Mouse (Mus musculus): ENCODE data around the gene Ntng1. TPM values are rescaled to one million over a fixed set of nuclear protein-coding genes. Genes with fewer than 3 reads are reported as not detected.

Ntng1 gene
- polyA plus RNA-seq, 1 experiment: 0.05 TPM

DNA sequence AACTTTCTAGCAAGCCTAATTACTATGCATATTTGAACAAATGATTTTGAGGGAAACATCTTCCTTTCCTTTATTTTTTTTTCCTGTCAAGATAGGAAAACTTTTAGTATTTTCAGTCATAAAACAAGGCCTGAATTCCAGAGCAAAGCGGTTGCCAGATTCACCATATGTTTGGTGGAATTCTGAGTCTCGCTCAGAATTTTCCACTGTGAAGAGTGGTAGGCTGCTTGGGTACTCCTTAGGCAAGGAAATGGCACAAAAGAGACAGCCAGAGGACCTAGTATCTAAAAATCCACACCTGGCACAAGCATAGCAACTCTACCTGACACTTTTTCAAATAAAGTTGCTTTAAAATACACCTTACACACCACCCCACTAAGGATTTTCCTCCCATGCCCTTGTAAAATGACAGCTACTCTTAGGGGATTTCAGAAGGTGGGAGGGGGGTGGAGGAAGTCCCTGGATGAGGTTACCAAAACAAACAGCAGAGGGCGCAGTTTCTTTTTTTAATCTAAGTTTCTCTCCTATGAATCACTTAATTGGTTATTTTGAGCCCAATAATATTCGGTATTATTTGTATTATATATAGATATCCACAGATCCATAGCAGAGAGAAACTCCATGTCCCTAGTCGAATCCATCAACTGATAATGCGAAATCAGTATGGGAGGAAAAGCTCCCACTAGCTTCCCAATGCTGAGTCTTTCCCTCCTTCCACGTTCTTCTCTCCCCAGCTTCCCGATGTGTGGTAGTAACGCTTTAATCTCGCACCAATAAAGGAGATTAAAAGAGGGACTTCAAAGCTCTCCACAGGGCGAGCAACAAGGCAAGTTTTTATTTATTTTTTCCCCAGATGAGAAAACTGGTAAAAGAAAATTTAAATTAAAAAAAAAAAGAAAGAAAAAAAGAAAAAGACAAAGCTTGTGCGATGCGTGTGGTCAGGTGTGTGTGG, 2.2 kb downstream of the Ntng1 start:
- no peak overlapping the region for H3K4me3 ChIP-seq (ENCODE audit: extremely low read depth, insufficient read depth, insufficient read length)
- 8% methylated on average over 13 of the region's 13 CpGs for WGBS
- H3K27ac ChIP-seq (ENCODE audit: insufficient read depth, low read length): no peak overlapping the region
- H3K36me3 ChIP-seq (ENCODE audit: control insufficient read depth, insufficient read depth, low read length): no peaks in the 10 kb centered on the region
- peaks cover 16% of the 10 kb centered on the region for H3K27me3 ChIP-seq (ENCODE audit: control insufficient read depth, insufficient read depth, low read length)
- no peak for DNase-seq (ENCODE audit: low read depth in 1 of 2, low spot score in 2 of 2)
- TF ChIP-seq CTCF (IDR thresholded peaks at IDR 0.05; ENCODE audit: extremely low read depth, insufficient read depth, insufficient read length, insufficient replicate concordance) (no peak), POLR2A (IDR thresholded peaks at IDR 0.05; ENCODE audit: low read depth, low read length) (no peak)
- H3K4me1 ChIP-seq (ENCODE audit: control insufficient read depth, insufficient read depth, insufficient read length): no peaks in the 10 kb centered on the region

DNA sequence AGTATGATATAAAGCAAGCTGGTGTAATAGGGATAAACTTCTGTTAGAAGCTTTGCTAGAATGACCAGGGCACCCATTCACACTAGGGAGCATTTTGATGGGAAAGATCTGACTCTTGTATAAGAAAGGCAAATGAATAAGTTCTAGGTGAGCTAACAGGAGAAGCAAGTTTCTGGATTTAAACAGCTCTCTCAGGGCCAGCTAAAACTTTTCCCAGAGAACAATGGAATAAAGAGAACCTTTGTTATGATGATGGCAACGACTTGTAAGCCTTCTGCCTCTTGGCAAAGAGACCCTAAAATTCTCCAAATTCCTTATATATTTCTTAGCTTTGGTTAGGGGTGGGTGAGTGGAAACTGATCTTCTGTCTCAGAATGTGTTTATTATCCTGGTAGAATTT, 7.7 kb downstream of the Ntng1 start:
- no peaks in the 10 kb centered on the region for H3K27me3 ChIP-seq (ENCODE audit: control insufficient read depth, insufficient read depth, low read length)
- no peak overlapping the region for H3K27ac ChIP-seq (ENCODE audit: insufficient read depth, low read length)
- TF ChIP-seq CTCF (IDR thresholded peaks at IDR 0.05; ENCODE audit: extremely low read depth, insufficient read depth, insufficient read length, insufficient replicate concordance): no peak
- TF ChIP-seq POLR2A (IDR thresholded peaks at IDR 0.05; ENCODE audit: low read depth, low read length): no peak
- no peaks in the 10 kb centered on the region for H3K4me1 ChIP-seq (ENCODE audit: control insufficient read depth, insufficient read depth, insufficient read length)
- 37% methylated on average over 1 of the region's 1 CpGs for WGBS
- H3K4me3 ChIP-seq (ENCODE audit: extremely low read depth, insufficient read depth, insufficient read length): no peak overlapping the region
- DNase-seq (ENCODE audit: low read depth in 1 of 2, low spot score in 2 of 2): no peak
- no peaks in the 10 kb centered on the region for H3K36me3 ChIP-seq (ENCODE audit: control insufficient read depth, insufficient read depth, low read length)

DNA sequence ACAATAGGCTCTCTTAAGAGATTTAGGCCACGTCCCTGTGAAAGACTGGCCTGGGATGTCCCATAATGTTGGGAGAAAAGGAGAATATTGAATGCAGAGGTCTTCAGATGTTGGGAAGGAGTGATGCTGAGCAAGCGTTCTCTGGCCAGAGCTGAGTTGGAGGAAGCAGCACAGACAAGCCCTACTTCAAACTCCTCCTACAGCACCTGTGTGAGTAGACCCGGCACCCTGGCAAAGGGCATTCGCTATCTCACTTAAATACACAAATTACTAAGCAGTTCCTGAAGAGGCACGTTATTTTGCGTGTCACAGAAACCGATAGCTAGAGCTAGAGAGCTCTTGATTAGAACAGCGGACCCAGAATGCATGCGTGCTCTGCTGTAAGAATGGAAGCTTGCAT, 10.7 kb downstream of the Ntng1 start:
- TF ChIP-seq CTCF (IDR thresholded peaks at IDR 0.05; ENCODE audit: extremely low read depth, insufficient read depth, insufficient read length, insufficient replicate concordance) (no peak), POLR2A (IDR thresholded peaks at IDR 0.05; ENCODE audit: low read depth, low read length) (no peak)
- DNase-seq (ENCODE audit: low read depth in 1 of 2, low spot score in 2 of 2): no peak
- no peak overlapping the region for H3K4me3 ChIP-seq (ENCODE audit: extremely low read depth, insufficient read depth, insufficient read length)
- H3K4me1 ChIP-seq (ENCODE audit: control insufficient read depth, insufficient read depth, insufficient read length): no peaks in the 10 kb centered on the region
- 89% methylated on average over 9 of the region's 9 CpGs for WGBS
- no peaks in the 10 kb centered on the region for H3K27me3 ChIP-seq (ENCODE audit: control insufficient read depth, insufficient read depth, low read length)
- no peaks in the 10 kb centered on the region for H3K36me3 ChIP-seq (ENCODE audit: control insufficient read depth, insufficient read depth, low read length)
- no peak overlapping the region for H3K27ac ChIP-seq (ENCODE audit: insufficient read depth, low read length)

- TF ChIP-seq CTCF (IDR thresholded peaks at IDR 0.05; ENCODE audit: extremely low read depth, insufficient read depth, insufficient read length, insufficient replicate concordance): no peak
- TF ChIP-seq POLR2A (IDR thresholded peaks at IDR 0.05; ENCODE audit: low read depth, low read length): no peak
- H3K4me3 ChIP-seq (ENCODE audit: extremely low read depth, insufficient read depth, insufficient read length): no peak overlapping the region
- no peak overlapping the region for H3K27ac ChIP-seq (ENCODE audit: insufficient read depth, low read length)
- H3K27me3 ChIP-seq (ENCODE audit: control insufficient read depth, insufficient read depth, low read length): no peaks in the 10 kb centered on the region
- DNase-seq (ENCODE audit: low read depth in 1 of 2, low spot score in 2 of 2): no peak
- 93% methylated on average over 8 of the region's 8 CpGs for WGBS
- H3K36me3 ChIP-seq (ENCODE audit: control insufficient read depth, insufficient read depth, low read length): no peaks in the 10 kb centered on the region
- no peaks in the 10 kb centered on the region for H3K4me1 ChIP-seq (ENCODE audit: control insufficient read depth, insufficient read depth, insufficient read length)
Measured at GRCm38 (mm10) chr3:110132289-110132688, 11.5 kb downstream of the Ntng1 start.

GRCm38 (mm10) chr3:110131043-110131891, 12.5 kb downstream of the Ntng1 start:
- no peaks in the 10 kb centered on the region for H3K36me3 ChIP-seq (ENCODE audit: control insufficient read depth, insufficient read depth, low read length)
- H3K27ac ChIP-seq (ENCODE audit: insufficient read depth, low read length): no peak overlapping the region
- DNase-seq (ENCODE audit: low read depth in 1 of 2, low spot score in 2 of 2): no peak
- no peaks in the 10 kb centered on the region for H3K4me1 ChIP-seq (ENCODE audit: control insufficient read depth, insufficient read depth, insufficient read length)
- H3K4me3 ChIP-seq (ENCODE audit: extremely low read depth, insufficient read depth, insufficient read length): no peak overlapping the region
- no peak for TF ChIP-seq CTCF (IDR thresholded peaks at IDR 0.05; ENCODE audit: extremely low read depth, insufficient read depth, insufficient read length, insufficient replicate concordance)
- WGBS: 84% methylated on average over 18 of the region's 18 CpGs
- H3K27me3 ChIP-seq (ENCODE audit: control insufficient read depth, insufficient read depth, low read length): no peaks in the 10 kb centered on the region

DNA sequence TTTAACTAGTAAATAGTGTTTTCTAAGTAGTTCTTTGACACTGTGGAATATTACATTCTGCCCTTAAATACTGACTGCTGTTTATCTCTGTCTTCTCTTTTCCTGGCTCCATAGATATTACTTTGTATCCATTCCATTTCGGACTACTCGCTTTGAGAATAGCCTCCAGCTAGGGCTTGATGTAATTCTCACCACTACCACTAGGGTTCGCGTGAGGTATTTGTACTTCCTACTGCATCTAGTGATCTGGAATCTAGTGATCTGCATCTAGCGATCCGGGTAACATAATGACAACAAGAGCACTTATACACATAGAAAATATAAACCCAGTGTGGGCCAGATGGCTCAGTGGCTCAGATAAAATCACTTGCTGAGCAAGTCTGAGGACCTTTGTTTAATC, 14.2 kb downstream of the Ntng1 start:
- 63% methylated on average over 6 of the region's 6 CpGs for WGBS
- H3K27me3 ChIP-seq (ENCODE audit: control insufficient read depth, insufficient read depth, low read length): no peaks in the 10 kb centered on the region
- no peaks in the 10 kb centered on the region for H3K36me3 ChIP-seq (ENCODE audit: control insufficient read depth, insufficient read depth, low read length)
- H3K4me3 ChIP-seq (ENCODE audit: extremely low read depth, insufficient read depth, insufficient read length): no peak overlapping the region
- no peak for TF ChIP-seq CTCF (IDR thresholded peaks at IDR 0.05; ENCODE audit: extremely low read depth, insufficient read depth, insufficient read length, insufficient replicate concordance)
- TF ChIP-seq POLR2A (IDR thresholded peaks at IDR 0.05; ENCODE audit: low read depth, low read length): no peak
- H3K4me1 ChIP-seq (ENCODE audit: control insufficient read depth, insufficient read depth, insufficient read length): no peaks in the 10 kb centered on the region
- H3K27ac ChIP-seq (ENCODE audit: insufficient read depth, low read length): no peak overlapping the region
- DNase-seq (ENCODE audit: low read depth in 1 of 2, low spot score in 2 of 2): no peak
